8 mouse cellular contexts compared by ENCODE assay signal in the genomic region with DNA sequence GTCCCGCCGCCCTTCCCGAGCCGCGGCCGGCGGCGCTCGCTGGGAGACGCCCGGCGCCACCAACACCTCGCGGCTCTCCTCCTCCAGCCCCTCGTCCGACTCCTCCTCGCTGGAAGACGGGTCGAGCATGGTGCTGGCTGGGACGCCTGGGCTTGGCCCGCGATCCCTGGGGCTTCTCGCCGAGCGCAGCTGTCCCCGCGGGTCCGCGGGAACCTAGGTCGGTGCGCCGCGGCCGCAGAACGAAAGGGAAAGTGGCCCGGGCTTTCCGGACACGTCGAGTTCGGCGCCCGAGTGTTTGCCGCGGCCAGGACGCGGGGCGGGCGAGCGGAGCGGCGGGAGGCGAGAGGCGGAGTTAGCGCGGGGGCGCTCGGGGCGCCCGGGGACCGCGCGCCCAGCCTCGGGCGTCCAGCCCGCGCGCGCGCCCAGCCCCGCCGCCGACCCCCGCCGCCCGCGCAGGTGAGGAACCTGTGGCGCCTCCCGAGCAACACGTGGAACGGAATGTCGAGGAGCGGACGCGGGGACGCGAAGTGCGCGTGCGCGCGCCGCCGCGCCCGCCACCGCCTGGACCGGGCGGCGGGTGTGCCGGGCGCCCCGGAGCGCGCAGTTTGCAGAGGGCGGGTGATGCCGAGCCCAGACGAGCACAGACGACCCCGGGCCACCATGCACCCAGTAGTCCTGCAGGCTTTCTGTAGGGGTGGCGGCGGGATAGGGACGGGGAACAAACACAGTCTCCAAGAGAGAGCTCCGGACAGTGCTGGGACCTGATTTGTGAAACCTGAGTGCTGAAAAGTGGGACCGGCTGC. TPM values are rescaled to one million over a fixed set of nuclear protein-coding genes. Genes with fewer than 3 reads are reported as not detected.
DNase-seq lines count a peak whose midpoint lies in the region; ATAC-seq and TF ChIP-seq lines count a peak whose summit lies in the region.

Gene Cadps2 (minus strand): TSS at position 413 of the 803 bp plus-strand sequence.

- H3K4me2 ChIP-seq in forebrain, embryonic 11.5 days (ENCODE audit: low read depth, low read length, severe bottlenecking), result peak within 1 kb of the TSS; percentile 92
- peak within 1 kb of the TSS; percentile 94 for H3K4me2 ChIP-seq in heart, embryonic 16.5 days (ENCODE audit: low read depth, low read length)
- H3K4me2 ChIP-seq in liver, embryonic 15.5 days, result peak within 1 kb of the TSS; percentile 67
- H3K4me2 ChIP-seq in neural tube, embryonic 12.5 days (replicated peaks), result peak within 1 kb of the TSS; percentile 95

- no peaks in the 10 kb centered on the region for H3K4me1 ChIP-seq in ES-Bruce4 (ENCODE audit: control insufficient read depth, insufficient read depth, low read length)
- peaks cover 5% of the 10 kb centered on the region; the same call in 1 of the 2 replicates for H3K4me1 ChIP-seq in forebrain, embryonic 11.5 days (replicated peaks; ENCODE audit: control insufficient read depth, insufficient read depth, low read length)
- H3K4me1 ChIP-seq in heart, embryonic 16.5 days (ENCODE audit: control insufficient read depth, insufficient read depth, low read length), result peaks cover 4% of the 10 kb centered on the region; the same call in 1 of the 2 replicates
- no peaks in the 10 kb centered on the region for H3K4me1 ChIP-seq in liver, embryonic 15.5 days (replicated peaks)
- peaks cover 7% of the 10 kb centered on the region; the same call in 1 of the 2 replicates for H3K4me1 ChIP-seq in neural tube, embryonic 12.5 days

- TF ChIP-seq EP300 in ES-Bruce4 (IDR thresholded peaks at IDR 0.05; ENCODE audit: insufficient read depth, low read depth, low read length), result no peak

- TF ChIP-seq CTCF in ES-Bruce4 (IDR thresholded peaks at IDR 0.05; ENCODE audit: low read depth, low read length), result no peak

- ATAC-seq in forebrain, embryonic 11.5 days (replicated peaks; ENCODE audit: low FRiP score), result peak; percentile 87
- peak; percentile 81 for ATAC-seq in heart, embryonic 16.5 days (replicated peaks; ENCODE audit: extremely low read depth, insufficient read depth, low FRiP score)
- ATAC-seq in liver, embryonic 15.5 days (ENCODE audit: insufficient read depth), result peak; percentile 44
- ATAC-seq in neural tube, embryonic 12.5 days (ENCODE audit: low FRiP score, low read depth), result peak; percentile 86

- peak; percentile 66 for DNase-seq in brain, adult 2 months (ENCODE audit: low read depth, low spot score)
- DNase-seq in forebrain, embryonic 11.5 days (ENCODE audit: low spot score), result peak; percentile 79
- DNase-seq in kidney, postnatal 10 days, result peak; percentile 83
- DNase-seq in urinary bladder, postnatal 25 days (ENCODE audit: low spot score), result peak; percentile 57

- peaks cover 8% of the 10 kb centered on the region for H3K27me3 ChIP-seq in ES-Bruce4 (ENCODE audit: control insufficient read depth, insufficient read depth, low read length, poor library complexity, severe bottlenecking)
- peaks cover 4% of the 10 kb centered on the region for H3K27me3 ChIP-seq in forebrain, embryonic 11.5 days (ENCODE audit: control insufficient read depth, insufficient read depth, low read length)
- H3K27me3 ChIP-seq in heart, embryonic 16.5 days (ENCODE audit: control insufficient read depth, insufficient read depth, low read length), result peaks cover 22% of the 10 kb centered on the region
- H3K27me3 ChIP-seq in liver, embryonic 15.5 days, result peaks cover 42% of the 10 kb centered on the region
- peaks cover 30% of the 10 kb centered on the region for H3K27me3 ChIP-seq in neural tube, embryonic 12.5 days (replicated peaks)

- under 1% methylated on average over 98 of the region's 114 CpGs for WGBS in forebrain, embryonic 11.5 days
- WGBS in heart, embryonic 16.5 days, result under 1% methylated on average over 109 of the region's 114 CpGs
- under 1% methylated on average over 109 of the region's 114 CpGs for WGBS in liver, embryonic 15.5 days (ENCODE audit: insufficient replicate concordance)
- WGBS in neural tube, embryonic 12.5 days, result under 1% methylated on average over 97 of the region's 114 CpGs

- H3K9me3 ChIP-seq in ES-Bruce4 (replicated peaks; ENCODE audit: control insufficient read depth, insufficient read depth, low read length, poor library complexity, severe bottlenecking), result peaks cover 2% of the 10 kb centered on the region; the same call in 1 of the 2 replicates
- H3K9me3 ChIP-seq in forebrain, embryonic 11.5 days (ENCODE audit: control insufficient read depth, low read length), result no peaks in the 10 kb centered on the region
- no peaks in the 10 kb centered on the region for H3K9me3 ChIP-seq in heart, embryonic 16.5 days (replicated peaks; ENCODE audit: control insufficient read depth, low read length)
- H3K9me3 ChIP-seq in liver, embryonic 15.5 days (replicated peaks), result no peaks in the 10 kb centered on the region
- H3K9me3 ChIP-seq in neural tube, embryonic 12.5 days, result no peaks in the 10 kb centered on the region

- H3K27ac ChIP-seq in ES-Bruce4 (ENCODE audit: insufficient read depth, low read length), result no peak within 1 kb of the TSS
- H3K27ac ChIP-seq in forebrain, embryonic 11.5 days (ENCODE audit: low read depth, low read length), result no peak within 1 kb of the TSS
- no peak within 1 kb of the TSS; the same call in 1 of the 2 replicates for H3K27ac ChIP-seq in heart, embryonic 16.5 days (ENCODE audit: low read length)
- H3K27ac ChIP-seq in liver, embryonic 15.5 days (replicated peaks), result no peak within 1 kb of the TSS
- H3K27ac ChIP-seq in neural tube, embryonic 12.5 days, result no peak within 1 kb of the TSS

- peak within 1 kb of the TSS; percentile 82 for H3K4me3 ChIP-seq in ES-Bruce4 (ENCODE audit: low read depth, low read length)
- H3K4me3 ChIP-seq in forebrain, embryonic 11.5 days (ENCODE audit: low read depth, low read length), result peak within 1 kb of the TSS; percentile 62
- H3K4me3 ChIP-seq in heart, embryonic 16.5 days (ENCODE audit: low read length), result peak within 1 kb of the TSS; percentile 85
- peak within 1 kb of the TSS; percentile 56 for H3K4me3 ChIP-seq in liver, embryonic 15.5 days (replicated peaks)
- peak within 1 kb of the TSS; percentile 62 for H3K4me3 ChIP-seq in neural tube, embryonic 12.5 days

- no peaks in the 10 kb centered on the region for H3K36me3 ChIP-seq in ES-Bruce4 (ENCODE audit: control insufficient read depth, insufficient read depth, low read length, poor library complexity, severe bottlenecking)
- no peaks in the 10 kb centered on the region for H3K36me3 ChIP-seq in forebrain, embryonic 11.5 days (ENCODE audit: control insufficient read depth, insufficient read depth, low read length)
- H3K36me3 ChIP-seq in heart, embryonic 16.5 days (ENCODE audit: control insufficient read depth, insufficient read depth), result no peaks in the 10 kb centered on the region
- H3K36me3 ChIP-seq in liver, embryonic 15.5 days (replicated peaks), result no peaks in the 10 kb centered on the region
- no peaks in the 10 kb centered on the region for H3K36me3 ChIP-seq in neural tube, embryonic 12.5 days

- H3K9ac ChIP-seq in ES-Bruce4 (ENCODE audit: low read depth, poor library complexity, severe bottlenecking), result peak within 1 kb of the TSS; percentile 52
- H3K9ac ChIP-seq in forebrain, embryonic 11.5 days (ENCODE audit: low read length), result peak within 1 kb of the TSS; percentile 68
- peak within 1 kb of the TSS; percentile 74 for H3K9ac ChIP-seq in heart, embryonic 16.5 days (ENCODE audit: low read length)
- no peak within 1 kb of the TSS for H3K9ac ChIP-seq in liver, embryonic 15.5 days
- peak within 1 kb of the TSS; percentile 63 for H3K9ac ChIP-seq in neural tube, embryonic 12.5 days

- TF ChIP-seq POLR2A in ES-Bruce4 (IDR thresholded peaks at IDR 0.05; ENCODE audit: insufficient read depth, low read length), result no peak

RNA-seq across cellular contexts. Expression of gene Cadps2, which starts in this region (rescaled TPM):
- 0.40 and 0.90 TPM in 2 replicates for polyA plus RNA-seq in ES-Bruce4 (2011; ENCODE audit: insufficient read depth, insufficient read length, low read depth, missing spikeins)
- 3.8 and 4.0 TPM in 2 replicates for polyA plus RNA-seq in forebrain, embryonic 11.5 days (2014; fragmentation: Nextera tagmentation; extraction: Ambion mirVana)
- 1.1 and 1.3 TPM in 2 replicates for polyA plus RNA-seq in heart, embryonic 16.5 days (2015; fragmentation: Nextera tagmentation; extraction: Ambion mirVana)
- 0.05 and 0.23 TPM in 2 replicates for polyA plus RNA-seq in liver, embryonic 15.5 days (2015; fragmentation: Nextera tagmentation; extraction: Ambion mirVana)
- polyA plus RNA-seq in neural tube, embryonic 12.5 days (2016; fragmentation: Nextera tagmentation; extraction: Ambion mirVana), result 3.4 and 3.6 TPM in 2 replicates

Comparison
In these comparisons a context has a peak if more than half of its experiments do, and no peak if none do; other contexts are left out.
1. Peak in ATAC-seq, H3K4me3 ChIP-seq and H3K4me2 ChIP-seq in liver, embryonic 15.5 days; RNA of the gene not detected or under 1 TPM.